In genomic region chr2:124354716-124355115, GRCm38 (mm10) we compare ENCODE assay signal across 27 mouse cellular contexts.
"Had no signal": no experiment of that assay in that cellular context is flagged by ENCODE, and none has a peak within 500 bp of the region (broad histone marks: within the 10 kb centered on the region; RNA-seq: fewer than 3 reads in every experiment).

No protein-coding gene starts in this region.

- H3K4me2 ChIP-seq: embryonic facial prominence, embryonic 12.5 days; embryonic facial prominence, embryonic 13.5 days; embryonic facial prominence, embryonic 15.5 days; forebrain, embryonic 12.5 days; forebrain, embryonic 13.5 days; forebrain, embryonic 15.5 days had no signal

- H3K27ac ChIP-seq: embryonic facial prominence, embryonic 10.5 days; embryonic facial prominence, embryonic 12.5 days; embryonic facial prominence, embryonic 13.5 days; embryonic facial prominence, embryonic 15.5 days; forebrain, embryonic 10.5 days; forebrain, embryonic 12.5 days; gastrocnemius, adult 2 months; heart, adult 2 months had no signal

- H3K4me3 ChIP-seq: embryonic facial prominence, embryonic 10.5 days; embryonic facial prominence, embryonic 12.5 days; embryonic facial prominence, embryonic 13.5 days; embryonic facial prominence, embryonic 15.5 days; erythroblast, embryonic 14.5 days; forebrain, embryonic 10.5 days; forebrain, embryonic 12.5 days; forebrain, embryonic 13.5 days; forebrain, embryonic 15.5 days; gastrocnemius, adult 2 months; heart, adult 2 months had no signal

- H3K36me3 ChIP-seq: embryonic facial prominence, embryonic 10.5 days; embryonic facial prominence, embryonic 12.5 days; embryonic facial prominence, embryonic 13.5 days; embryonic facial prominence, embryonic 15.5 days; forebrain, embryonic 10.5 days; forebrain, embryonic 12.5 days; forebrain, embryonic 15.5 days had no signal

- H3K9me3 ChIP-seq: embryonic facial prominence, embryonic 10.5 days; embryonic facial prominence, embryonic 12.5 days; embryonic facial prominence, embryonic 13.5 days; embryonic facial prominence, embryonic 15.5 days; forebrain, embryonic 10.5 days; forebrain, embryonic 12.5 days; forebrain, embryonic 13.5 days; forebrain, embryonic 15.5 days had no signal

- H3K27me3 ChIP-seq: embryonic facial prominence, embryonic 12.5 days; embryonic facial prominence, embryonic 13.5 days; embryonic facial prominence, embryonic 15.5 days; forebrain, embryonic 12.5 days; forebrain, embryonic 13.5 days; forebrain, embryonic 15.5 days had no signal

- H3K9ac ChIP-seq: embryonic facial prominence, embryonic 12.5 days; embryonic facial prominence, embryonic 13.5 days; embryonic facial prominence, embryonic 15.5 days; forebrain, embryonic 12.5 days; forebrain, embryonic 13.5 days; forebrain, embryonic 15.5 days; forebrain, postnatal 0 days had no signal

- DNase-seq: cerebellum, adult 18-20 months; cerebellum, adult 2 months; cerebellum, adult 8-10 months; cerebellum, adult 9-10 months; cerebellum, adult 9-11 months; cerebellum, postnatal 10 days; cerebellum, postnatal 14 days; cerebellum, postnatal 25 days; cerebellum, postnatal 36 days; embryo, embryonic 11 days; forebrain, postnatal 0 days; gastrocnemius, adult 2 months; gastrocnemius, postnatal 10 days; gastrocnemius, postnatal 14 days; gastrocnemius, postnatal 25 days; gastrocnemius, postnatal 36 days; heart, adult 2 months had no signal

- H3K4me1 ChIP-seq: embryonic facial prominence, embryonic 10.5 days; embryonic facial prominence, embryonic 12.5 days; embryonic facial prominence, embryonic 13.5 days; embryonic facial prominence, embryonic 15.5 days; forebrain, embryonic 10.5 days; forebrain, embryonic 12.5 days; forebrain, embryonic 13.5 days had no signal

- ATAC-seq: forebrain, embryonic 15.5 days; forebrain, embryonic 16.5 days had no signal
